In the genomic region with DNA sequence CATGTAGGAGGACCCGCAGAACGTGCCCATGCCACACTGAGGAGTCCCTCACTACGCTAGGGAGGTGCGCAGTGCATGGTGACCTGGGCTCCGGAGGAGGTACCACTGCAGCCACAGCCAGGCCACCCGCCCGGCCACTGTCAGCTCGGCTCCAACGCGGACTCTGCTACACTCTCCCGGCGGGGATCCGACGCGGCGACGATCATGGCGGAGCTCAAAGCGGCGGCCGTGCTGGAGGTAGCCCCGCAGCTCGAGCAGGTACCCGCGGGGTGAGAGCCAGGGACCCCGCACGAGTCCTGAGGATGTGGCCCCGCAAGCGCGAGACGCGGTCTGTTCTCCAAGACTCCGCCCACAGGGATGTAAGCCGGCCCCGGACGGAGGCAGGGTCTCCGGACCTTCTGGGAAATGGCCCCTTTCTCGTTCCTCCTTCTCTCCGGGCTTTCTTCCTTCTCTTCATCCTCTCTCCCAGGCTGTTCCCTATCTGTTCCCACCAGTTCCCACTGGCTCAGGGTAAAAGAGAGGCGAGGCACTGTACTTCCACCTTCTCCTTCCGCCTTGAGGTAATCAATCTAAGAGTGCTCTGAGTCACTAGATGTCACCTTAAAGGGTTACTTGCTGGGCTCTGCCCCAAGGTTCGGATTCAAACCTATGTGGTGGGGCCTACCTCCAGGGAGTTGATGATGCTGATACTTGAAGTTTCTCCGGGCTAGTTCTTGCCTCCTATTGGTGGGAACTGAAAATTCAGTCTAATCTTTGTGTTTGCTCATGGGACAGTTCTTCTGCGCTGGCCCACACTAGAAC, we compare ENCODE assay signal across 8 mouse cellular contexts. TPM values are rescaled to one million over a fixed set of nuclear protein-coding genes. Genes with fewer than 3 reads are reported as not detected.
A peak's percentile ranks its signal among the peaks of the same experiment; 100 is the strongest.
DNase-seq lines count a peak whose midpoint lies in the region; ATAC-seq and TF ChIP-seq lines count a peak whose summit lies in the region.

No protein-coding gene starts in this region.

- H3K79me2 ChIP-seq in heart, adult 2 months (replicated peaks; ENCODE audit: control insufficient read depth, insufficient read depth, low read length): no peaks in the 10 kb centered on the region

- TF ChIP-seq EP300 in heart, adult 2 months (IDR thresholded peaks at IDR 0.05; ENCODE audit: insufficient read depth, low read depth, low read length): no peak
- no peak for TF ChIP-seq EP300 in heart, postnatal 0 days (IDR thresholded peaks at IDR 0.05; ENCODE audit: low read depth)

- no peak for DNase-seq in heart, adult 2 months
- DNase-seq in heart, adult 9 months (ENCODE audit: low spot score in 2 of 2): no peak
- DNase-seq in heart, postnatal 0 days (ENCODE audit: low spot score): no peak
- no peak for DNase-seq in layer of hippocampus, adult 8-10 months (ENCODE audit: low spot score in 2 of 2)

- no peak for TF ChIP-seq POLR2A in heart, adult 2 months (IDR thresholded peaks at IDR 0.05; ENCODE audit: insufficient read depth, low read depth, low read length)

- peaks cover 6% of the 10 kb centered on the region for H3K27me3 ChIP-seq in heart, adult 2 months (ENCODE audit: control insufficient read depth, insufficient read depth, low read length)
- peaks cover 12% of the 10 kb centered on the region for H3K27me3 ChIP-seq in heart, postnatal 0 days (ENCODE audit: control insufficient read depth, insufficient read depth, low read length)
- peaks cover 20% of the 10 kb centered on the region for H3K27me3 ChIP-seq in liver, embryonic 16.5 days (ENCODE audit: control insufficient read depth, insufficient read depth, low read depth, low read length)
- no peaks in the 10 kb centered on the region for H3K27me3 ChIP-seq in stomach, embryonic 14.5 days (ENCODE audit: control insufficient read depth, insufficient read depth, low read length)

- peak; percentile 75 for ATAC-seq in CD4-positive, CD25-positive, alpha-beta regulatory T cell, adult 4 months
- ATAC-seq in heart, postnatal 0 days (ENCODE audit: insufficient read depth, low read depth): peak; percentile 57
- no peak for ATAC-seq in liver, embryonic 16.5 days (ENCODE audit: low read depth)
- ATAC-seq in stomach, embryonic 14.5 days (ENCODE audit: insufficient number of reproducible peaks, insufficient read depth, low FRiP score, low read depth): peak; percentile 76; the same call in 1 of the 2 replicates

- H3K4me1 ChIP-seq in heart, adult 2 months (ENCODE audit: control insufficient read depth, insufficient read depth, low read length): peaks cover 2% of the 10 kb centered on the region
- peaks cover 2% of the 10 kb centered on the region; the same call in 1 of the 2 replicates for H3K4me1 ChIP-seq in brown adipose tissue, adult 24 weeks (ENCODE audit: control insufficient read depth, insufficient read depth, insufficient read length, low read length)
- no peaks in the 10 kb centered on the region for H3K4me1 ChIP-seq in heart, postnatal 0 days (ENCODE audit: control insufficient read depth, insufficient read depth)
- no peaks in the 10 kb centered on the region for H3K4me1 ChIP-seq in liver, embryonic 16.5 days (ENCODE audit: control insufficient read depth, low read depth, low read length)
- peaks cover 9% of the 10 kb centered on the region; the same call in 1 of the 2 replicates for H3K4me1 ChIP-seq in stomach, embryonic 14.5 days (ENCODE audit: control insufficient read depth, insufficient read depth, low read length)

- peak overlapping the region; percentile 69 for H3K9ac ChIP-seq in heart, adult 2 months (ENCODE audit: low read depth, low read length)
- H3K9ac ChIP-seq in heart, postnatal 0 days (replicated peaks; ENCODE audit: low read depth, low read length): peak overlapping the region; percentile 59
- no peak overlapping the region for H3K9ac ChIP-seq in liver, embryonic 16.5 days (ENCODE audit: low read depth, low read length)
- H3K9ac ChIP-seq in stomach, embryonic 14.5 days (replicated peaks; ENCODE audit: low read depth, low read length): peak overlapping the region; percentile 53

- intact Hi-C loops in heart, adult 2 months (cut with DNase I): no loop called here

- 3% methylated on average over 44 of the region's 44 CpGs for WGBS in heart, adult 2 months
- 2% methylated on average over 44 of the region's 44 CpGs for WGBS in heart, postnatal 0 days
- 2% methylated on average over 44 of the region's 44 CpGs for WGBS in liver, embryonic 16.5 days (ENCODE audit: insufficient replicate concordance)
- 2% methylated on average over 44 of the region's 44 CpGs for WGBS in stomach, embryonic 14.5 days

- no peaks in the 10 kb centered on the region for H3K9me3 ChIP-seq in heart, postnatal 0 days (replicated peaks; ENCODE audit: control insufficient read depth, low read length)
- H3K9me3 ChIP-seq in liver, embryonic 16.5 days (replicated peaks; ENCODE audit: control insufficient read depth, low read length): no peaks in the 10 kb centered on the region
- no peaks in the 10 kb centered on the region for H3K9me3 ChIP-seq in stomach, embryonic 14.5 days (ENCODE audit: control insufficient read depth, low read depth, low read length)

- H3K4me2 ChIP-seq in heart, postnatal 0 days (ENCODE audit: low read depth, low read length): peak overlapping the region; percentile 98
- peak overlapping the region; percentile 68 for H3K4me2 ChIP-seq in liver, embryonic 16.5 days (ENCODE audit: low read depth, low read length)
- H3K4me2 ChIP-seq in stomach, embryonic 14.5 days (replicated peaks; ENCODE audit: low read depth, low read length): peak overlapping the region; percentile 74

- TF ChIP-seq CTCF in heart, adult 2 months (IDR thresholded peaks at IDR 0.05): 0 out of 2 replicates have a peak, but pooled peaks have one; percentile 16
- no peak for TF ChIP-seq CTCF in heart, postnatal 0 days (IDR thresholded peaks at IDR 0.05; ENCODE audit: low read depth)

- peak overlapping the region; percentile 46 for H3K4me3 ChIP-seq in heart, adult 2 months
- H3K4me3 ChIP-seq in brown adipose tissue, adult 24 weeks (ENCODE audit: insufficient read depth, low read depth, low read length): peak overlapping the region; percentile 47
- H3K4me3 ChIP-seq in heart, postnatal 0 days (ENCODE audit: low read depth, low read length): peak overlapping the region; percentile 66
- peak overlapping the region; percentile 54 for H3K4me3 ChIP-seq in liver, embryonic 16.5 days (ENCODE audit: low read depth, low read length)
- peak overlapping the region; percentile 64 for H3K4me3 ChIP-seq in stomach, embryonic 14.5 days (ENCODE audit: low read depth, low read length)

- no peaks in the 10 kb centered on the region for H3K36me3 ChIP-seq in heart, adult 2 months (ENCODE audit: control insufficient read depth, insufficient read depth, low read length)
- H3K36me3 ChIP-seq in heart, postnatal 0 days (replicated peaks; ENCODE audit: control insufficient read depth, insufficient read depth, low read length): no peaks in the 10 kb centered on the region
- H3K36me3 ChIP-seq in liver, embryonic 16.5 days (ENCODE audit: control insufficient read depth, insufficient read depth): no peaks in the 10 kb centered on the region
- H3K36me3 ChIP-seq in stomach, embryonic 14.5 days (ENCODE audit: control insufficient read depth, insufficient read depth, low read length): no peaks in the 10 kb centered on the region

- H3K27ac ChIP-seq in heart, adult 2 months: no peak overlapping the region
- H3K27ac ChIP-seq in brown adipose tissue, adult 24 weeks (replicated peaks; ENCODE audit: low read depth, low read length): no peak overlapping the region
- H3K27ac ChIP-seq in heart, postnatal 0 days (ENCODE audit: low read depth): no peak overlapping the region
- no peak overlapping the region for H3K27ac ChIP-seq in liver, embryonic 16.5 days (ENCODE audit: low read length)
- H3K27ac ChIP-seq in stomach, embryonic 14.5 days (ENCODE audit: low read length): no peak overlapping the region

RNA-seq across cellular contexts. Expression of gene Sfrp2, which starts 23.7 kb away (rescaled TPM):
- total RNA-seq in heart, adult 2 months (2021): 1 to 10 TPM; 3.2 to 4.9 TPM
- polyA plus RNA-seq in heart, adult 2 months (2012; rRNA removed): 13.4 and 20.2 TPM in 2 replicates
- polyA plus RNA-seq in CD4-positive, CD25-positive, alpha-beta regulatory T cell, adult 4 months (2017; shearing (Covaris generic)): 1 to 10 TPM; 7.2 to 9.0 TPM
- polyA plus RNA-seq in brown adipose tissue, adult 24 weeks (2012; ENCODE audit: insufficient read depth, insufficient read length, missing spikeins): 6.7 and 8.1 TPM in 2 replicates
- 50.4 and 101 TPM in 2 replicates for total RNA-seq in heart, postnatal 0 days (2014; rRNA removed; ENCODE audit: low replicate concordance)
- 49.5 and 65.3 TPM in 2 replicates for polyA plus RNA-seq in heart, postnatal 0 days (2015; fragmentation: Nextera tagmentation; extraction: Ambion mirVana)
- 2.2 and 3.2 TPM in 2 replicates for polyA plus RNA-seq in liver, embryonic 16.5 days (2015; fragmentation: Nextera tagmentation; extraction: Ambion mirVana)
- polyA plus RNA-seq in stomach, embryonic 14.5 days (2014; fragmentation: Nextera tagmentation; extraction: Ambion mirVana): 171 and 172 TPM in 2 replicates
- total RNA-seq in layer of hippocampus, adult 8-10 months (2022): 1 to 10 TPM; 1.4 to 1.9 (median 1.6) TPM

RNA-seq across cellular contexts. Expression of gene Tlr2, which starts 51.7 kb away (rescaled TPM):
- 1 to 10 TPM; 2.0 to 2.6 TPM for total RNA-seq in heart, adult 2 months (2021)
- polyA plus RNA-seq in heart, adult 2 months (2012; rRNA removed): 1.4 and 2.6 TPM in 2 replicates
- polyA plus RNA-seq in CD4-positive, CD25-positive, alpha-beta regulatory T cell, adult 4 months (2017; shearing (Covaris generic)): 1 to 10 TPM; 1.2 to 1.6 TPM
- polyA plus RNA-seq in brown adipose tissue, adult 24 weeks (2012; ENCODE audit: insufficient read depth, insufficient read length, missing spikeins): 1.3 TPM in 2 replicates
- 0.58 and 3.1 TPM in 2 replicates for total RNA-seq in heart, postnatal 0 days (2014; rRNA removed; ENCODE audit: low replicate concordance)
- 1.4 TPM in 2 replicates for polyA plus RNA-seq in heart, postnatal 0 days (2015; fragmentation: Nextera tagmentation; extraction: Ambion mirVana)
- polyA plus RNA-seq in liver, embryonic 16.5 days (2015; fragmentation: Nextera tagmentation; extraction: Ambion mirVana): 2.5 and 3.0 TPM in 2 replicates
- polyA plus RNA-seq in stomach, embryonic 14.5 days (2014; fragmentation: Nextera tagmentation; extraction: Ambion mirVana): 2.9 and 4.8 TPM in 2 replicates
- total RNA-seq in layer of hippocampus, adult 8-10 months (2022): 1 to 10 TPM in 3 of 4 experiments, under 1 TPM in 1; 0.47 to 7.3 (median 2.8) TPM
